Mouse (Mus musculus) E14TG2a.4 (cell line): Measurements from ENCODE around the gene Plekhg6.

Experiments
- CTCF ChIP-seq: conservative IDR thresholded peaks from 2 replicates; pipeline ENCODE4 v1.5.1; 2014; ENCODE audit warnings: low read length
- NANOG ChIP-seq: IDR thresholded peaks from 2 replicates; pipeline ENCODE4 v1.6.1; 2014; ENCODE audit warnings: borderline replicate concordance, low read length, mixed read lengths

- TF ChIP-seq CTCF = no peak
- no peak for TF ChIP-seq NANOG
Observed at GRCm38 (mm10) chr6:125367758-125368371, 12.7 kb downstream of the Plekhg6 start.
